Mouse (Mus musculus): ENCODE data around the gene Iqsec1. TPM values are rescaled to one million over a fixed set of nuclear protein-coding genes. Genes with fewer than 3 reads are reported as not detected.

The Iqsec1 gene
- total and polyA plus RNA-seq, 3 experiments, result 17.0 to 90.4 (median 83.5) TPM

- no peak overlapping the region for H3K27ac ChIP-seq (ENCODE audit: insufficient read depth, low read depth)
- H3K79me2 ChIP-seq (replicated peaks; ENCODE audit: control insufficient read depth, extremely low read depth, insufficient read depth, poor library complexity, severe bottlenecking), result no peaks in the 10 kb centered on the region
- H3K4me2 ChIP-seq (ENCODE audit: insufficient read depth, low read depth, poor library complexity, severe bottlenecking), result no peak overlapping the region
- in situ Hi-C loops (cut with MboI; ENCODE audit: low pct_ligation_motif_present, low pct_unique_long_range_greater_than_20kb, low sequenced_read_pairs) (no loop called here), dilution Hi-C loops (cut with MboI; ENCODE audit: extremely low pct_ligation_motif_present, extremely low pct_unique_long_range_greater_than_20kb, low sequenced_read_pairs) (no loop called here)
- peaks cover 52% of the 10 kb centered on the region for H3K27me3 ChIP-seq (replicated peaks)
- H3K9ac ChIP-seq (ENCODE audit: insufficient read depth, low read depth), result no peak overlapping the region
- no peak for TF ChIP-seq NRF1 (IDR thresholded peaks at IDR 0.05; ENCODE audit: low read depth, low read length)
- TF ChIP-seq SIN3A (IDR thresholded peaks at IDR 0.05; ENCODE audit: low read length), result no peak
- TF ChIP-seq MXI1 (IDR thresholded peaks at IDR 0.05; ENCODE audit: low read depth, low read length), result no peak
- DNase-seq (ENCODE audit: extremely low read depth), result no peak
- no peaks in the 10 kb centered on the region for H3K4me1 ChIP-seq (ENCODE audit: control insufficient read depth in 1 of 2, insufficient read depth in 2 of 2)
- H3K36me3 ChIP-seq (replicated peaks in 1 of 2; ENCODE audit: control insufficient read depth in 1 of 2, insufficient read depth in 1 of 2, low read length in 1 of 2), result no peaks in the 10 kb centered on the region
- no peak overlapping the region for H3K4me3 ChIP-seq (replicated peaks in 1 of 3; ENCODE audit: low read depth in 2 of 3, low read length in 2 of 3, poor library complexity in 1 of 3)
- no peaks in the 10 kb centered on the region for H3K9me3 ChIP-seq (replicated peaks; ENCODE audit: low read length)
These were observed 84.3 kb downstream of the Iqsec1 start for GRCm38 (mm10) chr6:90904143-90904542.

DNA sequence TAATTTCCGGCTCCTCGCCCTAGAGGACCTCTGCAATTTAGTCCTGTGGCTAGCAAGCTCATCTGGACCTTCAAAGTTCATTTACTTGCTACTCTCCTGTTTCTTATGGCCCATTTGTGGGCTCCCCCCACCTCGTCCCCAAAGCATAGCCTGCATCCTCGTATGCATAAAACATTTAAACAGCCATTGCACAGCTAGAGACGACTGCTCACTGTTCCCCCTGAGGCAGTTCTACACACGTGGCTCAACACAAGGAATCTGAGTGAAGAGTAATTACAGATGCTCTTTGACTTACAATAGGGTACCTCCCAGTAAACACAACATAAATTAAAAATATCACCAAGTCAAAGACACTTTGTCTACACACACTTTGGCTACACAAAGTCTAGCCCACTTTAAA, 88.2 kb downstream of the Iqsec1 start:
- DNase-seq (ENCODE audit: extremely low read depth), result no peak
- peaks cover 60% of the 10 kb centered on the region for H3K27me3 ChIP-seq (replicated peaks)
- in situ Hi-C loops (cut with MboI; ENCODE audit: low pct_ligation_motif_present, low pct_unique_long_range_greater_than_20kb, low sequenced_read_pairs) (no loop called here), dilution Hi-C loops (cut with MboI; ENCODE audit: extremely low pct_ligation_motif_present, extremely low pct_unique_long_range_greater_than_20kb, low sequenced_read_pairs) (no loop called here)
- H3K4me1 ChIP-seq (ENCODE audit: control insufficient read depth in 1 of 2, insufficient read depth in 2 of 2), result no peaks in the 10 kb centered on the region
- TF ChIP-seq POLR2AphosphoS2 (IDR thresholded peaks at IDR 0.05; ENCODE audit: low read depth, low read length) (no peak), IRF4 (IDR thresholded peaks at IDR 0.05; ENCODE audit: low read depth, low read length) (no peak), ZC3H11A (IDR thresholded peaks at IDR 0.05; ENCODE audit: low read depth, low read length) (no peak), ELF1 (IDR thresholded peaks at IDR 0.05; ENCODE audit: low read depth, low read length) (no peak), MAFK (IDR thresholded peaks at IDR 0.05; ENCODE audit: insufficient replicate concordance, low read length) (no peak)
- no peak overlapping the region for H3K9ac ChIP-seq (ENCODE audit: insufficient read depth, low read depth)
- no peaks in the 10 kb centered on the region for H3K9me3 ChIP-seq (replicated peaks; ENCODE audit: low read length)
- no peaks in the 10 kb centered on the region for H3K36me3 ChIP-seq (replicated peaks in 1 of 2; ENCODE audit: control insufficient read depth in 1 of 2, insufficient read depth in 1 of 2, low read length in 1 of 2)
- H3K79me2 ChIP-seq (replicated peaks; ENCODE audit: control insufficient read depth, extremely low read depth, insufficient read depth, poor library complexity, severe bottlenecking), result no peaks in the 10 kb centered on the region
- no peak overlapping the region for H3K4me3 ChIP-seq (replicated peaks in 1 of 3; ENCODE audit: low read depth in 2 of 3, low read length in 2 of 3, poor library complexity in 1 of 3)
- H3K4me2 ChIP-seq (ENCODE audit: insufficient read depth, low read depth, poor library complexity, severe bottlenecking), result no peak overlapping the region
- no peak overlapping the region for H3K27ac ChIP-seq (ENCODE audit: insufficient read depth, low read depth)

DNA sequence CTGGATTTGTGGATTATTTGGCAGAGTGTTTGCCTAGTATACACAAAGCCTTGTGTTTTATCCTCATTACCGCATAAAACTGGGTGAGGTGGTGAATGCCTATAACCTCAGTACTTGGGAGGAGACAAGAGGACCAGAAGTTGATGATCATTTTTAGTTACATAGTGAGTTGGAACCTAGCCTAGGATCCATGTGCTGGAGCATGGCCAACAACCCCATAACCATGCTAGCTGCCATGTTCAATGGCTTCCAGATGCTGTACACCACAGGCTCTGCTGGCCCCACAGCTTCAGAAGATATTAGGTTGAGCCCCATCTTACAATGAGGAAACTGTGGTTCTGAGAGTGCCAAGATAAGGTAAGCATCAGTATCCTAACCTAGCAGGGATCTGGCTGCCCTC, 89.2 kb downstream of the Iqsec1 start:
- TF ChIP-seq TCF12 (IDR thresholded peaks at IDR 0.05; ENCODE audit: low read depth, low read length) (no peak), ZNF384 (IDR thresholded peaks at IDR 0.05; ENCODE audit: low read depth, low read length) (no peak), USF1 (IDR thresholded peaks at IDR 0.05; ENCODE audit: low read depth, low read length) (no peak), HCFC1 (IDR thresholded peaks at IDR 0.05; ENCODE audit: low read depth, low read length) (no peak), CHD2 (IDR thresholded peaks at IDR 0.05; ENCODE audit: low read length) (no peak), ELF1 (IDR thresholded peaks at IDR 0.05; ENCODE audit: low read depth, low read length) (no peak), JUN (IDR thresholded peaks at IDR 0.05; ENCODE audit: insufficient read depth, low read depth, low read length) (no peak), MXI1 (IDR thresholded peaks at IDR 0.05; ENCODE audit: low read depth, low read length) (no peak), MYC (IDR thresholded peaks at IDR 0.05; ENCODE audit: low read depth, low read length) (no peak), UBTF (IDR thresholded peaks at IDR 0.05; ENCODE audit: low read depth, low read length) (no peak), MAX (IDR thresholded peaks at IDR 0.05; ENCODE audit: low read length) (no peak), ZKSCAN1 (IDR thresholded peaks at IDR 0.05; ENCODE audit: borderline replicate concordance, low read depth, low read length) (no peak), CTCF (conservative IDR thresholded peaks at IDR 0.05 in 1 of 2, IDR thresholded peaks at IDR 0.05 in 1 of 2; ENCODE audit: low read depth in 2 of 2, low read length in 2 of 2) (no peak), POLR2A (IDR thresholded peaks at IDR 0.05; ENCODE audit: low read depth, low read length) (no peak), JUND (conservative IDR thresholded peaks at IDR 0.05; ENCODE audit: low read depth, low read length) (no peak)
- H3K4me2 ChIP-seq (ENCODE audit: insufficient read depth, low read depth, poor library complexity, severe bottlenecking), result no peak overlapping the region
- no peak overlapping the region for H3K4me3 ChIP-seq (replicated peaks in 1 of 3; ENCODE audit: low read depth in 2 of 3, low read length in 2 of 3, poor library complexity in 1 of 3)
- H3K9ac ChIP-seq (ENCODE audit: insufficient read depth, low read depth), result no peak overlapping the region
- no peak for DNase-seq (ENCODE audit: extremely low read depth)
- dilution Hi-C loops (cut with MboI; ENCODE audit: extremely low pct_ligation_motif_present, extremely low pct_unique_long_range_greater_than_20kb, low sequenced_read_pairs), result no loop called here
- no peaks in the 10 kb centered on the region for H3K9me3 ChIP-seq (replicated peaks; ENCODE audit: low read length)
- H3K27me3 ChIP-seq (replicated peaks), result peaks cover 67% of the 10 kb centered on the region
- H3K4me1 ChIP-seq (ENCODE audit: control insufficient read depth in 1 of 2, insufficient read depth in 2 of 2), result no peaks in the 10 kb centered on the region
- no peaks in the 10 kb centered on the region for H3K79me2 ChIP-seq (replicated peaks; ENCODE audit: control insufficient read depth, extremely low read depth, insufficient read depth, poor library complexity, severe bottlenecking)
- H3K36me3 ChIP-seq (replicated peaks in 1 of 2; ENCODE audit: control insufficient read depth in 1 of 2, insufficient read depth in 1 of 2, low read length in 1 of 2), result no peaks in the 10 kb centered on the region
- in situ Hi-C loops (cut with MboI; ENCODE audit: low pct_ligation_motif_present, low pct_unique_long_range_greater_than_20kb, low sequenced_read_pairs), result no loop called here
- H3K27ac ChIP-seq (ENCODE audit: insufficient read depth, low read depth), result no peak overlapping the region
